Mouse (Mus musculus) kidney, postnatal 36 days (tissue): ENCODE results near the gene B4galt1.

ENCODE experiments used
- DNase-seq, 2 experiments: peaks; one replicate each; pipeline ENCODE4 v3.0.0; 2021 to 2022; ENCODE audit warnings: mixed read lengths in 2 of 2

Gene B4galt1

GRCm38 (mm10) chr4:40870206-40870605 lies 16.4 kb upstream of the B4galt1 start:
- no peak for DNase-seq

- peak; percentile 85 to 87 for DNase-seq
Measured at GRCm38 (mm10) chr4:40868554-40869232, 14.9 kb upstream of the B4galt1 start.

GRCm38 (mm10) chr4:40864361-40864760 lies 10.6 kb upstream of the B4galt1 start:
- no peak for DNase-seq

- no peak for DNase-seq
Measured at GRCm38 (mm10) chr4:40863340-40863739, 9.5 kb upstream of the B4galt1 start.

GRCm38 (mm10) chr4:40861131-40861530 lies 7.3 kb upstream of the B4galt1 start:
- DNase-seq = no peak

- DNase-seq = no peak
Measured at GRCm38 (mm10) chr4:40857824-40858346, 4.1 kb upstream of the B4galt1 start.

GRCm38 (mm10) chr4:40856571-40856970 lies 2.8 kb upstream of the B4galt1 start:
- DNase-seq = no peak

- DNase-seq = no peak
Measured at GRCm38 (mm10) chr4:40854387-40854933, 655 bp upstream of the B4galt1 start.

GRCm38 (mm10) chr4:40852861-40853564 lies 792 bp downstream of the B4galt1 start:
- DNase-seq = peak in 1 of 2 experiments; percentile 16

GRCm38 (mm10) chr4:40852249-40852781 lies 1.5 kb downstream of the B4galt1 start:
- peak; percentile 75 to 79 for DNase-seq

- DNase-seq = no peak
Measured at GRCm38 (mm10) chr4:40851763-40852248, 2.0 kb downstream of the B4galt1 start.

- DNase-seq = peak in 1 of 2 experiments; percentile 33
Measured at GRCm38 (mm10) chr4:40851031-40851762, 2.6 kb downstream of the B4galt1 start.

GRCm38 (mm10) chr4:40850582-40850981 lies 3.2 kb downstream of the B4galt1 start:
- no peak for DNase-seq

- no peak for DNase-seq
Measured at GRCm38 (mm10) chr4:40849518-40849917, 4.3 kb downstream of the B4galt1 start.

GRCm38 (mm10) chr4:40848246-40848645 lies 5.6 kb downstream of the B4galt1 start:
- DNase-seq = no peak

- peak in 1 of 2 experiments; percentile 65 for DNase-seq
Measured at GRCm38 (mm10) chr4:40847160-40847559, 6.6 kb downstream of the B4galt1 start.

GRCm38 (mm10) chr4:40846143-40846931 lies 7.5 kb downstream of the B4galt1 start:
- peak; percentile 25 to 45 for DNase-seq

- peak; percentile 75 to 88 for DNase-seq
Measured at GRCm38 (mm10) chr4:40844811-40845751, 8.7 kb downstream of the B4galt1 start.

- DNase-seq = peak; percentile 30 to 47
Measured at GRCm38 (mm10) chr4:40844251-40844721, 9.5 kb downstream of the B4galt1 start.

- peak; percentile 35 to 67 for DNase-seq
Measured at GRCm38 (mm10) chr4:40843726-40844125, 10.1 kb downstream of the B4galt1 start.
